Mouse (Mus musculus) E14TG2a.4 (cell line): ENCODE results near the gene Tlr9.

Experiments used
- CTCF ChIP-seq: conservative IDR thresholded peaks from 2 replicates; pipeline ENCODE4 v1.5.1; 2014; ENCODE audit warnings: low read length
- NANOG ChIP-seq: IDR thresholded peaks from 2 replicates; pipeline ENCODE4 v1.6.1; 2014; ENCODE audit warnings: borderline replicate concordance, low read length, mixed read lengths
- POU5F1 ChIP-seq: IDR thresholded peaks from 2 replicates; pipeline ENCODE4 v1.6.1; 2014; ENCODE audit warnings: low read length, borderline replicate concordance

DNA sequence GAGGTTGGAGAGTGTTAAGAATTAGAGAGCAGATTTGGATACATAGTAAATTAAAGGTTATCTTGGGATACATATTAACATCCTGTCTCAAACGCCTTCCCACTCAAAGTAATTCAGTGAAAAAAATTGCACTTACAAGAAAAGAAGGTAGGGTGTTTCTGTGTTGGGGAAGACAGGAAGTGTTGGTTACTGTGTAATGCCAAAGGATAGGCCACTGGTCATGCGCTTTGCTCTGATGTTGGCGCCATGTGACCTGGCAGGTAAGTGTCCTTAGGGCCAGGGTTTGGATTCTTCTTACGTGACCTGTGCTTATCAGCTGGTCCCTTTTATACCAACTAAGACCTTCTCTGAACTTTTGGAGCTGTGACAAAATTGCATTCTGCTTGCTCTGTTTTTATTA, 40.3 kb upstream of the Tlr9 start:
- TF ChIP-seq CTCF (no peak), NANOG (no peak), POU5F1 (no peak)
